Mouse (Mus musculus) mature B cell (primary cell): ENCODE data around the gene Lhb.
"Not testable (repeated sequence)": the region's sequence is repeated elsewhere in the genome, so short reads cannot be mapped to it uniquely, and the experiment has no call there.

ENCODE experiments used
- in situ Hi-C: fragments of 300-500 bp; cut with MboI; formaldehyde crosslinking; loops from 2 replicates; pipeline ENCODE4 v1.14.3; 2019

Lhb gene

DNA sequence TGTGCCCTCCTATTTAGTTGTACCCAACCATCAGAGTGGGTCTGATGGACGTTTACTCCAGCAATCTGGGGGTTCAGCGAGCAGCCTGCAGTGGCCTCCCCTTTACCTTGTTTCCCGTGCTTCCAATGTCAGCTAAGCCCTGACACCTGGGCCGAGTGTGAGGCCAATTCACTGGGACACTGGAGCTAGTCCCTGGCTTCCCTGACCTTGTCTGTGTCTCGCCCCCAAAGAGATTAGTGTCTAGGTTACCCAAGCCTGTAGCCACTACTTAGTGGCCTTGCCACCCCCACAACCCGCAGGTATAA is at the start of gene Lhb:
Gene Lhb, plus strand, starts transcription at position 206 of the 305 bp plus-strand sequence.
- in situ Hi-C loops: no loop called here

- in situ Hi-C loops: no loop called here
These were observed 48.2 kb upstream of the Lhb start for GRCm38 (mm10) chr7:45372371-45372770.

- in situ Hi-C loops: no loop called here
These were observed 46.0 kb upstream of the Lhb start for GRCm38 (mm10) chr7:45374620-45375019.

DNA sequence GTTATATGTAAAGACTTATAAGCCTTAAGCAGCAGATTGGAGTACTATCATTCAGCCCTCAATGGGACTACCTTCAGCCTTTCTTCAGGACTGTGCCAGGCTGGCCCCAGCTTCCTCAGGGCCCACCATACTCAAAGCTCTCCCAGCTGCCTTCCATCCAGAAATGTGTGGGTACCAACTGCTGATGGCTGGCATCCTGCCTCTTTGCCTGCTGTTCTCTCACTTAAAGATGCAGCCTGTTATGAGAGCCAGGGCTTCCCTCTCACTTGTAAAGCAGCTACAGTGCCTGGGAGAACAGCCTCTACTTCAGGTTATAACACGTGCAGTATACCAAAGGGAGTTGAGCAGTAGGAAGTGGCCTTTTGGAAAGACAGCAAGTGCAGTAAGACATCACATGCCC is 44.6 kb upstream of the Lhb start:
- in situ Hi-C loops: no loop called here

DNA sequence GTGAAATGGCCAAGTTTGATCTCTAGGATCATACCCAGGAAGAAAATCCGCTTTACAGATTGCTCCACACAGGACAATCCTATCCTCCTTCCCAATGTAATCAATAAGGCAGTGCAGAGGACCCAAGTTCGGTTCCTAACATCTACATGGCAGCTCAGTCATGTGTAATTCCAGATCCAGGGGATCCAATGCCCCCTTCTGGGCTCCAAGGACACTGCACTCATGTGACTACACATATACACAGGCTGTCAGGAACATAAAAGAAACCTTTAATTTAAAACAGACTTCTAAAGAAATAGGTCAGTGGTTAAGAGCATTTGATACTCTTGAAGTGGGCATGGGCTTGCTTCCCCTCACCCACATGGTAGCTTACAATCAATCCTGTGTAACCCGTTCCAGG is 34.5 kb upstream of the Lhb start:
- in situ Hi-C loops: no loop called here

GRCm38 (mm10) chr7:45395129-45395541 is 25.5 kb upstream of the Lhb start:
- in situ Hi-C loops: no loop called here

GRCm38 (mm10) chr7:45395578-45396336 is 24.9 kb upstream of the Lhb start, which contains the start of gene Snrnp70:
Gene Snrnp70 (minus strand): TSS chr7:45395742.
- in situ Hi-C loops: no loop called here

DNA sequence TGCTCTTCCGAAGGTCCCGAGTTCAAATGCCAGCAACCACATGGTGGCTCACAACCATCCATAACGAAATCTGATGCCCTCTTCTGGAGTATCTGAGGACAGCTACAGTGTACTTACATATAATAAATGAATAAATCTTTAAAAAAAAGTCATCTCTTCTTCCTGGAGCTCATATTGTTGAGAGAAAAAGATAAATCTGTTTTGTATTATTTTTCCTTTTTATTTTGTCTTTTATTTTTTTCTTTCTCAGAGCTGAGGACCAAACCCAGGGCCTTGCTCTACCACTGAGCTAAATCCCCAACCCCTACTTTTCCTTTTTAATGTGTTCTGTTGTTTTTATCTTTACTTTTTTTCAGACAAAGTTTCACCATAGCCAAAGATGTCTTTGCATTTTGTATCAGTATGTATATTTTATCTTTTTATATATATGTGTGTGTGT is 24.3 kb upstream of the Lhb start:
- in situ Hi-C loops: not testable (repeated sequence)

DNA sequence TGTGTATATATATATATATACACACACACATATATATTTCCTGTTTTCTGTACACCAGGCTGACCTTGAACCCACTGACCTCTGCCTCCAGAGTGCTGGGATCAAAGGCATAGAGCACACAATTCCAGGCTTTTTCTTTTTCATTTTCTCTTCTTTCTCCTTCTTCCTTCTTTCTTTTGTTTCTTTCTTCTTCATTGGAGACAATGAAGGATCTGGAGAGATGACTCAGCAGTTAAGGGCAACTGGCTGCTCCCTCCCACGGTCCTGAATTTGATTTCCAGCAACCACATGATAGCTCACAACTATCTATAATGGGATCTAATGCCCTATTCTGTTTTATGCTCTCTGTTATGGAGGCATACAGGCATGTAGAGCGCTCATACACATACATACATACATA is 23.8 kb upstream of the Lhb start:
- in situ Hi-C loops: no loop called here

GRCm38 (mm10) chr7:45401521-45402085 is 19.0 kb upstream of the Lhb start:
- in situ Hi-C loops: no loop called here

- in situ Hi-C loops: no loop called here
These were observed 16.9 kb upstream of the Lhb start for GRCm38 (mm10) chr7:45403532-45404261.

GRCm38 (mm10) chr7:45405091-45406075 is 15.2 kb upstream of the Lhb start, which contains the start of gene Kcna7:
Gene Kcna7 (plus strand): TSS chr7:45405653.
- in situ Hi-C loops: no loop called here

GRCm38 (mm10) chr7:45406157-45407156 is 14.2 kb upstream of the Lhb start:
- in situ Hi-C loops: no loop called here

DNA sequence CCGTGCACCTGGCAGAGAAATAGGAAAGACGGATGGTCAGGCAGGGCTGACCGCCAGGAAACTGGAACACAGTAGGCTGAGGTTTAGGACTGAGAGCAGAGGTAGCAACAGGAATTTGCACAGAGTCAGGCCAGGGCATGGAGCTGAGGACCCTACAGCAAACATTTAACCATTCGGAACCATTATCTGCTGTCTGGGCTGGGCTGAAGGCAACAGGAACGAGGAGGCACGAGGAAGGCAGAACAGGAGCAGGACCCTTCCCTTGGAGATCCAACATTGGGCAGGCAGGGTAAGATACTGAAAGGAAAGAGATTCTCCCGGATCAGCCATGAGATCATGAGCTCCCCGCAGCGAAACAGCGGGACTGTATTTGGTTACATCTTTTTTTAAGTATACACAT is 12.8 kb upstream of the Lhb start:
- in situ Hi-C loops: no loop called here

DNA sequence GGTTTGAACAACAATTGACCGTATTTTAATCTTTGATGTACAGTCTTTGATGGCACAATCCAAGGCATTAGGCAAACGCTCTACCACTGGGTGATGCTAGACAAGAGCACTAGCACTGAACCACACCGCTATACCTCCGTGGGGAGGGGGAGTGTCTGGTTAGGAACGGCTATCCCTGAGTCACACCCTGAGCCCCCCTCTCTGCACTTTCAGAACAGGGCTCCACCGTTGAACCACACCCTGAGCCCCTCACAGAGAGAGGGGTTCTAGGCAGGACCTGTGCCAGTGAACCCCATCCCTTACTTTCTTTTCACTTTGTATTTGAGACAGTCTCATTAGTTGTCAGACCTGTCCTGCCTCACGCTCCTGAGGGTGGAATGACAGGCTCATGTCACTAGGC is 12.3 kb upstream of the Lhb start:
- in situ Hi-C loops: no loop called here

DNA sequence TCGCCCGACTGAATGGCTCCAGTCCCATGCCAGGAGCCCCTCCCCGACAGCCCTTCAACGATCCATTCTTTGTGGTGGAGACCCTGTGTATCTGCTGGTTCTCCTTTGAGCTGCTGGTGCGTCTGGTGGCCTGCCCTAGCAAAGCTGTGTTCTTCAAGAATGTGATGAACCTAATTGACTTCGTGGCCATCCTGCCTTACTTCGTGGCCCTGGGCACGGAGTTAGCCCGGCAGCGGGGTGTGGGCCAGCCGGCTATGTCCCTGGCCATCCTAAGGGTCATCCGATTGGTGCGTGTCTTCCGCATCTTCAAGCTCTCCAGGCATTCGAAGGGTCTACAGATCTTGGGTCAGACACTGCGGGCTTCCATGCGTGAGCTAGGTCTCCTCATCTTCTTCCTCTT is 11.7 kb upstream of the Lhb start:
- in situ Hi-C loops: no loop called here

DNA sequence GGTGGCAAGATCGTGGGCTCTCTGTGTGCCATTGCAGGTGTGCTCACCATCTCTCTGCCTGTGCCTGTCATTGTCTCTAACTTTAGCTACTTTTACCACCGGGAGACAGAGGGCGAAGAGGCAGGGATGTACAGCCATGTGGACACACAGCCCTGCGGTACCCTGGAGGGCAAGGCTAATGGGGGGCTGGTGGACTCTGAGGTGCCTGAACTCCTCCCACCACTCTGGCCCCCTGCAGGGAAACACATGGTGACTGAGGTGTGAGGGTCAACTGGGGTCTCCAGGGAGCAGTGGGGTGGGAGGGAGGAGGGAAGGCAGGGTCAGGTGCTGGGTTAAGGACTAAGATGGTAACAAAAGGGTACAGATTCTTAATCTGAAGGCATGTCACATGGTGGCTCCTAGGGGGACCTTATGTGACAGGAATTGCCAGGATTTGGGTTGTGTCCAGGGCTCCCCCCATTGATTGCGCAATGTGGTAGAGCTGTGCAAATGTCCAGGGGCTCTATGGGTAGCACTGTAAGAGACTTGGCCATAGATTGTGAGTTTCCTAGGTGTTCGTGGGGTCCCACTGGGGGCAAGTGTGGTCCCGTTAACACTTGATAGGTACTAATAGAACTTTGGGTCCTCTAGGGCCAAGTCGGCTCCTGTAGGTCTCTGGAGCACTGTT is 11.0 kb upstream of the Lhb start:
- in situ Hi-C loops: no loop called here

DNA sequence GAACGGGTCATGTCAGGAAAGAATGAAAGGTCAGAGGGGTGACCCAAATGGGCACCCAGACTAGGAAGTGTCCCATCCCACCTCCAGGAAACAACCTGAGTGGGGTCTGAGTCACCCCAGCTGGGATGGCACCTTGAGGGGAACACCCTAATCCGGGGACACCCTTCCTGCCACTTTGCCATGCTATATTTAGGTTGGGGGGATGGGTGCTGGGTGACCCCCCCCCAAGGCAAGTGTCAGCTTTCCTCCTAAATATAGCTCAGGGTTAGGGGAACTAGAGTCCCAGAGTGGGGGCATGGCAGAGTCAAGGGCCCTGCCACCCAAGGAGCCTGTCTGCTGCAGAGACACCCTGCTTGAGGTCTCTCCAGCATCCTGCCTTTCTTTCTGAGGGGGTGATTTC is 8.2 kb upstream of the Lhb start:
- in situ Hi-C loops: no loop called here

GRCm38 (mm10) chr7:45413113-45413863 is 7.3 kb upstream of the Lhb start, which contains the start of gene Ntf5:
Gene Ntf5 (plus strand): TSS chr7:45413695.
- in situ Hi-C loops: no loop called here
